ENCODE assay signal across 30 mouse cellular contexts in genomic region chr9:71776337-71776736, GRCm38 (mm10). TPM values are rescaled to one million over a fixed set of nuclear protein-coding genes. Genes with fewer than 3 reads are reported as not detected.
DNase-seq lines count a peak whose midpoint lies in the region; ATAC-seq and TF ChIP-seq lines count a peak whose summit lies in the region.
"Had no signal": no experiment of that assay in that cellular context is flagged by ENCODE, and none has a peak within 500 bp of the region (broad histone marks: within the 10 kb centered on the region; RNA-seq: fewer than 3 reads in every experiment).

No protein-coding gene starts in this region.

- H3K4me2 ChIP-seq in forebrain, embryonic 11.5 days (ENCODE audit: low read depth, low read length, severe bottlenecking) = no peak overlapping the region
- no peak overlapping the region for H3K4me2 ChIP-seq in forebrain, embryonic 14.5 days (ENCODE audit: low read length)
- no peak overlapping the region for H3K4me2 ChIP-seq in liver, postnatal 0 days (ENCODE audit: low read depth, low read length)
- H3K4me2 ChIP-seq: embryonic facial prominence, embryonic 13.5 days; forebrain, embryonic 12.5 days; heart, embryonic 11.5 days; hindbrain, embryonic 14.5 days; limb, embryonic 15.5 days; liver, embryonic 13.5 days; midbrain, embryonic 13.5 days; neural tube, embryonic 15.5 days; stomach, embryonic 15.5 days had no signal

- WGBS in forebrain, embryonic 11.5 days = 84% methylated on average over 3 of the region's 3 CpGs
- WGBS in forebrain, embryonic 14.5 days = 80% methylated on average over 3 of the region's 3 CpGs
- 12% methylated on average over 3 of the region's 3 CpGs for WGBS in cerebellum, adult 2 months
- 73% methylated on average over 3 of the region's 3 CpGs for WGBS in liver, postnatal 0 days (ENCODE audit: insufficient replicate concordance)

- peaks cover 3% of the 10 kb centered on the region for H3K9me3 ChIP-seq in forebrain, embryonic 11.5 days (ENCODE audit: control insufficient read depth, low read length)
- H3K9me3 ChIP-seq in forebrain, embryonic 14.5 days (replicated peaks; ENCODE audit: control insufficient read depth, low read length) = peaks cover 14% of the 10 kb centered on the region; the same call in 1 of the 2 replicates
- no peaks in the 10 kb centered on the region for H3K9me3 ChIP-seq in liver, postnatal 0 days (ENCODE audit: low read length)
- H3K9me3 ChIP-seq: embryonic facial prominence, embryonic 13.5 days; limb, embryonic 10.5 days; limb, embryonic 15.5 days; midbrain, embryonic 13.5 days; neural tube, embryonic 15.5 days; stomach, embryonic 15.5 days had no signal

- TF ChIP-seq CTCF in cerebellum, adult 2 months (IDR thresholded peaks at IDR 0.05; ENCODE audit: borderline replicate concordance, insufficient read depth, low read depth, low read length) = no peak
- TF ChIP-seq CTCF in liver, postnatal 0 days (IDR thresholded peaks at IDR 0.05; ENCODE audit: low read depth) = no peak

- no peak overlapping the region for H3K9ac ChIP-seq in forebrain, embryonic 11.5 days (ENCODE audit: low read length)
- no peak overlapping the region for H3K9ac ChIP-seq in forebrain, embryonic 14.5 days (ENCODE audit: low read length)
- H3K9ac ChIP-seq in liver, postnatal 0 days (replicated peaks) = no peak overlapping the region
- H3K9ac ChIP-seq: embryonic facial prominence, embryonic 13.5 days; forebrain, embryonic 12.5 days; hindbrain, embryonic 14.5 days; limb, embryonic 15.5 days; liver, embryonic 13.5 days; midbrain, embryonic 13.5 days; neural tube, embryonic 15.5 days; stomach, embryonic 15.5 days had no signal

- H3K36me3 ChIP-seq in forebrain, embryonic 11.5 days (ENCODE audit: control insufficient read depth, insufficient read depth, low read length) = no peaks in the 10 kb centered on the region
- H3K36me3 ChIP-seq in forebrain, embryonic 14.5 days (ENCODE audit: control insufficient read depth, insufficient read depth, low read length) = no peaks in the 10 kb centered on the region
- no peaks in the 10 kb centered on the region for H3K36me3 ChIP-seq in liver, postnatal 0 days (replicated peaks; ENCODE audit: insufficient read depth, low read length)
- H3K36me3 ChIP-seq: embryonic facial prominence, embryonic 13.5 days; forebrain, embryonic 12.5 days; limb, embryonic 10.5 days; limb, embryonic 15.5 days; liver, embryonic 13.5 days; midbrain, embryonic 13.5 days; neural tube, embryonic 15.5 days; stomach, embryonic 15.5 days had no signal

- no peak overlapping the region for H3K27ac ChIP-seq in forebrain, embryonic 11.5 days (ENCODE audit: low read depth, low read length)
- no peak overlapping the region for H3K27ac ChIP-seq in forebrain, embryonic 14.5 days (ENCODE audit: low read depth, low read length)
- H3K27ac ChIP-seq in cerebellum, adult 2 months (ENCODE audit: insufficient read depth, low read length) = no peak overlapping the region
- no peak overlapping the region for H3K27ac ChIP-seq in liver, postnatal 0 days (ENCODE audit: low read depth)
- H3K27ac ChIP-seq: embryonic facial prominence, embryonic 13.5 days; forebrain, embryonic 12.5 days; hindbrain, embryonic 14.5 days; layer of hippocampus, adult 2 months; limb, embryonic 10.5 days; limb, embryonic 15.5 days; liver, embryonic 13.5 days; macrophage; midbrain, embryonic 13.5 days; neural tube, embryonic 15.5 days; stomach, embryonic 15.5 days had no signal

- no peaks in the 10 kb centered on the region for H3K4me1 ChIP-seq in forebrain, embryonic 11.5 days (replicated peaks; ENCODE audit: control insufficient read depth, insufficient read depth, low read length)
- no peaks in the 10 kb centered on the region for H3K4me1 ChIP-seq in forebrain, embryonic 14.5 days (ENCODE audit: control insufficient read depth, insufficient read depth, low read length)
- peaks cover 10% of the 10 kb centered on the region for H3K4me1 ChIP-seq in cerebellum, adult 2 months (ENCODE audit: control insufficient read depth, insufficient read depth, low read length)
- H3K4me1 ChIP-seq in liver, postnatal 0 days (ENCODE audit: insufficient read depth) = no peaks in the 10 kb centered on the region
- H3K4me1 ChIP-seq: stomach, embryonic 15.5 days had no signal

- DNase-seq in forebrain, embryonic 11.5 days (ENCODE audit: low spot score) = peak; percentile 35
- no peak for DNase-seq in forebrain, embryonic 14.5 days (ENCODE audit: low spot score)
- peak; percentile 52 for DNase-seq in brain, adult 2 months (ENCODE audit: low read depth, low spot score)
- DNase-seq in cerebellum, adult 2 months = peak; percentile 49 to 67
- DNase-seq in cerebellum, postnatal 14 days = peak; percentile 42 to 61
- DNase-seq in kidney, postnatal 14 days = no peak
- DNase-seq in liver, postnatal 0 days = no peak
- DNase-seq: adrenal gland, postnatal 25 days; embryo, embryonic 11 days; gastrocnemius, postnatal 10 days; heart, postnatal 36 days; kidney, adult 11 months; kidney, postnatal 36 days; liver, embryonic 13.5 days; lung, adult 2 months; lung, postnatal 10 days; right cerebral cortex, postnatal 25 days had no signal

- no peak overlapping the region for H3K4me3 ChIP-seq in forebrain, embryonic 11.5 days (ENCODE audit: low read depth, low read length)
- H3K4me3 ChIP-seq in forebrain, embryonic 14.5 days (ENCODE audit: low read depth, low read length) = no peak overlapping the region
- no peak overlapping the region for H3K4me3 ChIP-seq in cerebellum, adult 2 months (replicated peaks; ENCODE audit: insufficient read depth, low read depth, low read length)
- no peak overlapping the region for H3K4me3 ChIP-seq in liver, postnatal 0 days (ENCODE audit: low read depth, low read length)
- H3K4me3 ChIP-seq: embryonic facial prominence, embryonic 13.5 days; erythroblast, embryonic 14.5 days; forebrain, embryonic 12.5 days; layer of hippocampus, adult 2 months; limb, embryonic 10.5 days; limb, embryonic 15.5 days; liver, embryonic 13.5 days; midbrain, embryonic 13.5 days; neural tube, embryonic 15.5 days; stomach, embryonic 15.5 days had no signal

- no peak for TF ChIP-seq EP300 in liver, postnatal 0 days (IDR thresholded peaks at IDR 0.05; ENCODE audit: low read depth)

- no peaks in the 10 kb centered on the region for H3K27me3 ChIP-seq in forebrain, embryonic 11.5 days (ENCODE audit: control insufficient read depth, insufficient read depth, low read length)
- H3K27me3 ChIP-seq in forebrain, embryonic 14.5 days (replicated peaks; ENCODE audit: control insufficient read depth, insufficient read depth, low read length) = 0 out of 2 replicates have a peak, but pooled peaks cover 2% of the 10 kb centered on the region
- no peaks in the 10 kb centered on the region for H3K27me3 ChIP-seq in cerebellum, adult 2 months (ENCODE audit: control insufficient read depth, insufficient read depth, low read length)
- peaks cover 5% of the 10 kb centered on the region for H3K27me3 ChIP-seq in liver, postnatal 0 days (ENCODE audit: insufficient read depth, low read length)
- H3K27me3 ChIP-seq: embryonic facial prominence, embryonic 13.5 days; limb, embryonic 15.5 days; neural tube, embryonic 15.5 days; stomach, embryonic 15.5 days had no signal

- no peak for TF ChIP-seq POLR2A in cerebellum, adult 2 months (IDR thresholded peaks at IDR 0.05; ENCODE audit: borderline replicate concordance, insufficient read depth, low read length)

- no peak for ATAC-seq in forebrain, embryonic 11.5 days (replicated peaks; ENCODE audit: low FRiP score)
- ATAC-seq in forebrain, embryonic 14.5 days = no peak
- ATAC-seq in liver, postnatal 0 days = no peak
- ATAC-seq: inflammation-experienced regulatory T-cells, adult 6 months; midbrain, embryonic 13.5 days had no signal

RNA-seq across cellular contexts. Expression of gene Cgnl1, which starts 4.9 kb away (rescaled TPM):
- 5.2 and 5.9 TPM in 2 replicates for polyA plus RNA-seq in forebrain, embryonic 11.5 days (2014; fragmentation: Nextera tagmentation; extraction: Ambion mirVana)
- polyA plus RNA-seq in forebrain, embryonic 14.5 days (2014; fragmentation: Nextera tagmentation; extraction: Ambion mirVana) = 2.3 and 3.5 TPM in 2 replicates
- polyA plus RNA-seq in cerebellum, adult 2 months (2012; rRNA removed) = 25.0 and 25.9 TPM in 2 replicates
- polyA plus RNA-seq in liver, postnatal 0 days (2015; fragmentation: Nextera tagmentation; extraction: Ambion mirVana) = 1.7 and 2.2 TPM in 2 replicates
- polyA plus RNA-seq: erythroblast, embryonic 14.5 days; inflammation-experienced regulatory T-cells, adult 6 months had no signal

Comparison
In these comparisons a context has a peak if more than half of its experiments do, and no peak if none do; other contexts are left out.
1. DNase-seq: peak in forebrain, embryonic 11.5 days (single experiment), brain, adult 2 months (single experiment), cerebellum, adult 2 months (2 of 2) and cerebellum, postnatal 14 days (2 of 2); none in forebrain, embryonic 14.5 days (single experiment), kidney, postnatal 14 days (single experiment) and liver, postnatal 0 days (single experiment).